Mouse (Mus musculus): Measurements from ENCODE around the gene Ak2. TPM values are rescaled to one million over a fixed set of nuclear protein-coding genes. Genes with fewer than 3 reads are reported as not detected.

The Ak2 gene
- total and polyA plus RNA-seq, 2 experiments, result 156 to 232 TPM

GRCm38 (mm10) chr4:129059922-129060321, 68.2 kb downstream of the Ak2 start:
- peak overlapping the region; percentile 55 for H3K27ac ChIP-seq (replicated peaks; ENCODE audit: insufficient read depth, low read depth, low read length)
- peaks cover 14% of the 10 kb centered on the region; the same call in 1 of the 2 replicates for H3K79me2 ChIP-seq (ENCODE audit: control insufficient read depth, insufficient read depth, low read length)
- TF ChIP-seq POLR2A (IDR thresholded peaks at IDR 0.05; ENCODE audit: extremely low read depth, insufficient read depth, low read length) (no peak), CTCF (IDR thresholded peaks at IDR 0.05; ENCODE audit: low read depth, low read length) (no peak)
- DNase-seq (ENCODE audit: extremely low read depth, low read depth, low spot score), result peak; percentile 83
- WGBS, result 7% methylated on average over 4 of the region's 4 CpGs
- peak overlapping the region; percentile 34 for H3K9ac ChIP-seq (ENCODE audit: low read depth, low read length)
- peaks cover 10% of the 10 kb centered on the region for H3K4me1 ChIP-seq (ENCODE audit: control insufficient read depth, insufficient read depth, low read length)
- no peaks in the 10 kb centered on the region for H3K27me3 ChIP-seq (ENCODE audit: control insufficient read depth, insufficient read depth, low read length)
- peak overlapping the region; percentile 46 for H3K4me3 ChIP-seq (ENCODE audit: insufficient read depth, low read depth, low read length)
- H3K36me3 ChIP-seq (ENCODE audit: control insufficient read depth, insufficient read depth, low read length), result no peaks in the 10 kb centered on the region; the same call in 1 of the 2 replicates

Other genes with a start within 250 kb of the Ak2 start
- under 0.01 and 0.07 TPM in 2 replicates for gene A3galt2, start 236.6 kb upstream of the Ak2 start, total RNA-seq (2014; rRNA removed)
- 0.02 TPM in 1 of 2 replicates, not detected in the other for gene A3galt2, start 236.6 kb upstream of the Ak2 start, polyA plus RNA-seq (2012; rRNA removed)
- gene Zfp362, start 185.9 kb upstream of the Ak2 start, total RNA-seq (2014; rRNA removed), result 0.83 and 0.87 TPM in 2 replicates
- 5.7 and 6.2 TPM in 2 replicates for gene Zfp362, start 185.9 kb upstream of the Ak2 start, polyA plus RNA-seq (2012; rRNA removed)
- gene Trim62, start 108.4 kb upstream of the Ak2 start, total RNA-seq (2014; rRNA removed), result 0.28 and 0.34 TPM in 2 replicates
- gene Trim62, start 108.4 kb upstream of the Ak2 start, polyA plus RNA-seq (2012; rRNA removed), result 0.67 and 1.0 TPM in 2 replicates
- gene Azin2, start 29.5 kb upstream of the Ak2 start, total RNA-seq (2014; rRNA removed), result 5.4 and 5.7 TPM in 2 replicates
- 0.81 and 1.7 TPM in 2 replicates for gene Azin2, start 29.5 kb upstream of the Ak2 start, polyA plus RNA-seq (2012; rRNA removed)
- 35.0 and 46.2 TPM in 2 replicates for gene Rnf19b, start 66.3 kb downstream of the Ak2 start, total RNA-seq (2014; rRNA removed)
- 44.0 and 49.1 TPM in 2 replicates for gene Rnf19b, start 66.3 kb downstream of the Ak2 start, polyA plus RNA-seq (2012; rRNA removed)
- gene Tmem54, start 113.6 kb downstream of the Ak2 start, total RNA-seq (2014; rRNA removed), result 0.13 TPM in 1 of 2 replicates, not detected in the other
- gene Tmem54, start 113.6 kb downstream of the Ak2 start, polyA plus RNA-seq (2012; rRNA removed), result 0.37 and 0.65 TPM in 2 replicates
- gene Hpca, start 130.1 kb downstream of the Ak2 start, total RNA-seq (2014; rRNA removed), result 0.18 and 0.47 TPM in 2 replicates
- 0.23 and 0.27 TPM in 2 replicates for gene Hpca, start 130.1 kb downstream of the Ak2 start, polyA plus RNA-seq (2012; rRNA removed)
- gene Fndc5, start 145.0 kb downstream of the Ak2 start, total RNA-seq (2014; rRNA removed), result 0.54 and 0.83 TPM in 2 replicates
- gene Fndc5, start 145.0 kb downstream of the Ak2 start, polyA plus RNA-seq (2012; rRNA removed), result 0.17 and 0.87 TPM in 2 replicates
- gene S100pbp, start 197.8 kb downstream of the Ak2 start, total RNA-seq (2014; rRNA removed), result 13.4 TPM in 2 replicates
- 7.3 and 10.0 TPM in 2 replicates for gene S100pbp, start 197.8 kb downstream of the Ak2 start, polyA plus RNA-seq (2012; rRNA removed)
- 17.2 and 18.5 TPM in 2 replicates for gene Yars, start 197.8 kb downstream of the Ak2 start, total RNA-seq (2014; rRNA removed)
- 10.7 and 15.3 TPM in 2 replicates for gene Yars, start 197.8 kb downstream of the Ak2 start, polyA plus RNA-seq (2012; rRNA removed)

Data from liver, adult 2 months (tissue).